Mouse (Mus musculus): Measurements from ENCODE around the gene Ino80.

Gene Ino80

GRCm38 (mm10) chr2:119355651-119356050 is 121.8 kb downstream of the Ino80 start:
- DNase-seq (ENCODE audit: extremely low read depth, low read depth): no peak

GRCm38 (mm10) chr2:119355089-119355488 is 122.4 kb downstream of the Ino80 start:
- DNase-seq (ENCODE audit: extremely low read depth, low read depth): no peak

DNA sequence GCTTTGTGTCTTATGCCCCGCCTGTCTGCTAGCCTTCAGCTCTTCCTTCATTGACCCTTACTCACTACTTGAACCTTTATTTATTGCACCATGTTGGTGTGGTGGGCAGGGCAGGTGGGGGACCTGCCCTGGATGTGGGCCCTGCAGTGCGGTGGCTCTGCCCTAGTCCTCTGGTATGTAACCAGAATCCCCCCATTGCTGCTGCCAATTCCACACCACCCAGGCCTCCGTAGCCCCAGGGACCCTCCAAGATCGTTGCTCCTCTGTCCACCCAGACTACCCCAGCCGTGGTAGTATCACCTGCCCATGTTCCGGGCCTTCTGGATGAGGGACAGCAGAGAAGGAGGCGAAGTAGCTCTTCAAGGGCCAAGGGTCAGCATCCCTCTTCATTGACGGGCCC is 123.8 kb downstream of the Ino80 start:
- no peak for DNase-seq (ENCODE audit: extremely low read depth, low read depth)

DNA sequence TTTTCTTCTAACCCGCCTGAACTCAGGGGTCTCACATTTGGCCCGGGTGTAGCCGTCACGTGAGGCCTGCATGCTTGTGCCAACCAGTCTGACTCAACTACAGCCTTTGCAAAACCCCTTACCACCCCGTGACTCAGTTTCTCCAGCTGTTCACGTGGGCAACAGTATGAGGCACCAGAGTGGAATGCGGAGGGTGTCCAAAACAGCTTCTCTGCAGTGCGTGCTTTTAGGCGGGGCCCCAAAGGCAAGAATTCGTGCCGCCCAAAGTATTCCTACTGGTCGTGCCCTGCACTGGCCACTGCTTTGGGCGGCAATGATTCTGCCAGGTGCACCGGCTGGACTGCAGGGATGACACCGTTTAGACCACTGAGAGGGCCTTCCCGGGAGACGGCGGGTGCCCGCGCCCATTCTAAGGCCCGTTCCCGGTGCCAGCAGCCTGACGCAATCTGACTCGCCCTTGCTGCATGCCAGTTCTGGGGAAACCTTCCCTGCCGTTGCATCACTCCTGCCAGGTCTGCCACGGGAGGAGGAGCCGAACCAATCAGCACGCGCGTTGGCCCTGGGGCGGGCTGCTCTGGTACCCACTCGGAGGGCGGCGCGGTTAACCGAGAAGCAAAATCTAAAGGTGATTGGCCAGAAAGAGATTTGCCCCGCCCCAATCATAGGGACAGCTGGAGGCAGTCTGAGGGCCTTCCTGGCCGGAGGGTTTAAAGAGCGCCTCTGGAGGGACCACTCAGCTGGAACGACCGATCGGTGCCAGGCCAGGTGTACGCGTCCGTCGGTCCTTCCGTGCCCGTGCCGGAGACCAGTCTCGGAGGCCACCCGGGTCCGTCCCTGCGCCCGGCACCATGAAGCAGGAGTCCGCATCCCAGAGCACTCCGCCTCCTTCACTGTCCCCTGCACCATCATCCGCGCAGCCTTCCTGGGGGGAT is 126.7 kb downstream of the Ino80 start, which contains the start of gene Chac1:
Gene Chac1 (plus strand): TSS at position 675 of the 932 bp plus-strand sequence.
- peak; percentile 91 for DNase-seq (ENCODE audit: extremely low read depth, low read depth)

DNA sequence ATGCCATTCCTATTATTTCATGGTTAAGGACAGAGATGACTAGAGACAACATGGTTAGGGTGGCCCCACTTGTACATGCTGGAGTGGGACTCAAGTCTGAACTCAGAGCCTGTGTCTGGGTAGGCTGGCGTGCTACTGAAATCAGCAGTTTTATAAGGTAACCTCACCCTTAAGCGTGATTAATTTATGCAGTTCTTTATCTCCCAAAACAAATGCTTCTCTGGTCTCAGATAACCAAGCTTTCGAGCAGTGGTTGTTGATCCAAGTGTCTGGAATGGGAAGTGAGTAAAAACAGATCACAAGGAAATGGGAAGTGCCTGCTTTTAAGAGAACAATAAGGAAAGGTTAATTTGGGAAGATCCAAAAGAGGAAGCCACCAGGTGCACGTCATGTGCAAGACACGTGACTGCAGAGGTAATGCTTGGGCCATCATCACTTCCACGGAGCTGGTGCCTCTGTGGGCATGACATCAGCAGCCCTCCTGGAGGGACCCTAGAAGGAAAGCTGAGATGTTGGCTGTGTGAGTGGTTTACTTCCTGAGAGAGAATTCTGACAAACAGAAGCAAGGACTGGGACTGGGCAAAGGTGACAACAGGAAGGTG is 132.8 kb downstream of the Ino80 start:
- DNase-seq (ENCODE audit: extremely low read depth, low read depth): no peak

GRCm38 (mm10) chr2:119337425-119338265 is 139.8 kb downstream of the Ino80 start:
- DNase-seq (ENCODE audit: extremely low read depth, low read depth): peak; percentile 53

GRCm38 (mm10) chr2:119336470-119336869 is 141.0 kb downstream of the Ino80 start:
- no peak for DNase-seq (ENCODE audit: extremely low read depth, low read depth)

- no peak for DNase-seq (ENCODE audit: extremely low read depth, low read depth)
Observed at GRCm38 (mm10) chr2:119336002-119336401, 141.5 kb downstream of the Ino80 start.

DNA sequence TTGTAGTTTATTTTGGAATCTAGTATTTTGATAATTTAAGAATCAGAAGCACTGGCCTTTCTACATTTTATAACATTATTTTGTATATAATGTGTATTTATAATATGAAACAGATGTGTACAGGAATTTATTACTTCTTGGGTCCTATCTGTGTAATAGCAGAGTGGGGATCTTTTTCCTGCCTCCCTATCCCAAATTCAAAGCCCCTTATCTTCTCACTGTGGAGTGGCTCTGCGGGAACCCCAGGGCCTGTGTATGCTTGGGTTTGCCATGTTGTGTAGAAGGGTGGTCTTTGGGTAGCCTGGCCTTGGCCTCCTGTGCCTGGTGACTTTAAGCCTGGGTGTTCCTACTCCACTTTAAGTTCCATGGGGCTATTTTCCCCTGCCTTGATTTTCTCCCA is 142.0 kb downstream of the Ino80 start:
- DNase-seq (ENCODE audit: extremely low read depth, low read depth): no peak

DNA sequence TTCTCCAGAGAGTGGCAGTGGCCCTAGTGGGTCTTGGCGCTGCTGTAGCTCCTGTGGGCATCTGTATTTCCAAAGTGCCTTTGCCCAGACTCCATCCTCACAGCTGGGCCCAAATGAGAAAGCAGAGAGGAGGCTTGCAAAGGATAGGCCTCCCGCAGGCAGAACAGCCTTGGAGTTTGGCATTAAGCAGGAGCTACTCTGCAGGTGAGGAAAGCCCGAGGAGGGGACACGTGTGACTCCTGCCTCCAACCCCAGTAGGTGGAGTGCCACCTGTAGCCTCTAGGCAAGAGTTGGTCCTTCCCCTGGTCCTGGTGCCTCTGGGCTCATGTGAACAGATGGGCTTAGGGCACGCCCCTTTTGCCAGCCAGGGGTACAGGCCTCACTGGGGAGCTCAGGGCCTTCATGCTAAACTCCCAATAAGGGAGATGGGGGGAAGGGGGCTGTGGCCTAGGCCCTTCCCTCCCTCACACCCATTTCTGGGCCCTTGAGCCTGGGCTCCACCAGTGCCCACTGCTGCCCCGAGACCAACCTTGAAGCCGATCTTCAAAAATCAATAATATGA is 142.4 kb downstream of the Ino80 start:
- DNase-seq (ENCODE audit: extremely low read depth, low read depth): no peak

DNA sequence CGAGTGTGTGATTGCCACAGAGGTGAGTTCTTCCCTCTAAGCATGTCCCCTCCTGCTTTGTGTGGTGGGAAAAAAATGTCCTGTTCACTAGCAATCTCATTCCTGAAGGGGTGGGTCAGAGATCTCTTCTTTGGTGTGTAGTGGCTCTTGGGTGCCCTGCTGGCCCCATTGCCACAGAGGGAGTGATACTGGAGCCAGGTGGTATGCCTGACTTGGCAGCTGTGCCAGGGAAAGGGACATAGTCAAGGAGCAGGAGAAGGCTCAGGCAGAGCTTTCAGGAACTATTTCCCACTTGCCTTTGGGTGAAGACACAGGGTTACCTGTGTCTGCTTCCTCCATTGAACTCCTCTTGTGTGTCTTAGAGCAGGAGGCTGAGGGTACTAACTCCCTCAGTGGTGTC is 143.4 kb downstream of the Ino80 start:
- DNase-seq (ENCODE audit: extremely low read depth, low read depth): no peak

DNA sequence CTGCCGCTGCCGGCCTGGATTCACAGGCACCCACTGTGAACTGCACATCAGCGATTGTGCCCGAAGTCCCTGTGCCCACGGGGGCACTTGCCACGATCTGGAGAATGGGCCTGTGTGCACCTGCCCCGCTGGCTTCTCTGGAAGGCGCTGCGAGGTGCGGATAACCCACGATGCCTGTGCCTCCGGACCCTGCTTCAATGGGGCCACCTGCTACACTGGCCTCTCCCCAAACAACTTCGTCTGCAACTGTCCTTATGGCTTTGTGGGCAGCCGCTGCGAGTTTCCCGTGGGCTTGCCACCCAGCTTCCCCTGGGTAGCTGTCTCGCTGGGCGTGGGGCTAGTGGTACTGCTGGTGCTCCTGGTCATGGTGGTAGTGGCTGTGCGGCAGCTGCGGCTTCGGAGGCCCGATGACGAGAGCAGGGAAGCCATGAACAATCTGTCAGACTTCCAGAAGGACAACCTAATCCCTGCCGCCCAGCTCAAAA is 145.3 kb downstream of the Ino80 start:
- no peak for DNase-seq (ENCODE audit: extremely low read depth, low read depth)

DNA sequence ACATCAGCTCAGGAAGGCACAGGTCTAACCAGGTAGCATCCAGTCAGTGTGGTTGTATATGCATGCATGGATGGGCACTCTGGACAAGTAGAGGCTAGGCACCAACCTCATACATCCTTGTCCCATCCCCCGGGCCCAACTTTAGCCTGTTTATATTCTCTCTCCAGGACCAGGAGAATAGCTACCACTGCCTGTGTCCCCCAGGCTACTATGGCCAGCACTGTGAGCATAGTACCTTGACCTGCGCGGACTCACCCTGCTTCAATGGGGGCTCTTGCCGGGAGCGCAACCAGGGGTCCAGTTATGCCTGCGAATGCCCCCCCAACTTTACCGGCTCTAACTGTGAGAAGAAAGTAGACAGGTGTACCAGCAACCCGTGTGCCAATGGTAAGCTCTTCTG is 146.7 kb downstream of the Ino80 start:
- DNase-seq (ENCODE audit: extremely low read depth, low read depth): no peak

DNA sequence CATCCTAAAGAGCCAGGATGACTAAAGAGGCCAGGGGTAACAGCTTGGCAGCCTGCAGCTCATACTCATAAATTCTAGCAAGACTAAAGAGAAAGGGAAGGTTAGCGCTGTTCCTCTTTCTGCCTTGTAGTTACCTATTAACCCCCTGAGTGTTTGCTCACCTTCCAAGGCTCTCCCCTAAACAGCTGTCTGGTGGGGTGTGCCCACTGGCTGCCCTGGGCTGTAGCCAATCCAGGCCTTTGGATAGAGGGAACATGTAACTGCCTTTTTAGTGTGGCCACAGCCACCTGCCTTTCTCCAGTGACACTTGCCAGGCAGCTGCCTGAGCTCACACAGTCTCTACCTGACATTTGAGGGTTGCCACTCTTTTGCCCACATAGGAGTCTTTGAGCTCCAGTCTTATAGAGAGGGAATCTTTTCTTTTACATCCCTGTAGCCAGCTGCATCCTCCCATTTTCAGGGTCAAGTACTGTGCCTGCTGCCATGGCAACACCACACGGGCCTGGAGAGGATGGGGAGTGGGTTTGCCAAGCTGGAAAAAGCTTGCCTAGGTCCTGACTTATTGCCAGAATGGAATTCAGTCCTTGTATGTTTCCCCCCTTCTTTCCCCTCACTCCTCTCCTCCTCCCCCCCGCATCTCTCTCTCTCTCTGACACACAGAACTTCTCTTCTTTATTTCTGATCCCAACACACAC is 148.2 kb downstream of the Ino80 start:
- no peak for DNase-seq (ENCODE audit: extremely low read depth, low read depth)

- no peak for DNase-seq (ENCODE audit: extremely low read depth, low read depth)
Observed at GRCm38 (mm10) chr2:119328546-119328945, 148.9 kb downstream of the Ino80 start.

- DNase-seq (ENCODE audit: extremely low read depth, low read depth): no peak
Observed at GRCm38 (mm10) chr2:119327942-119328526, 149.5 kb downstream of the Ino80 start.

DNA sequence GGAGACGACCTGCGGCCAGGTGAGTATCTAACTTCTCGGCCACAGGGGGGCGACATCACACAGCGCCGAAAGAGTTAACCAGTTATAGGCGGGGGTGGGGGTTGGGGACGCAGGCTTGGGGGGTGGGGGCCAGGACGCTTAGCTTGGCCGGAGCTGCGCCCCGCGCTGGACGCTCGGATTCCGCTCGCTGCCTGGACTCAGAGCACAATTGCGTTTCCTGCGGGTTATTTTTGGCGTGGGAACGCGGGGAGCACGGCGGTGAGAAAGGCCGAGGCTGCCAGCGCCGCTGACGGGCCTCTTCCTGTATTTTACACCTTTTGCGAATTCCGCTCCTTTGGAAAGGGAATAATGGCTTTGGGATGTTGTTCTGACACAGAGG is 150.4 kb downstream of the Ino80 start:
- no peak for DNase-seq (ENCODE audit: extremely low read depth, low read depth)

DNA sequence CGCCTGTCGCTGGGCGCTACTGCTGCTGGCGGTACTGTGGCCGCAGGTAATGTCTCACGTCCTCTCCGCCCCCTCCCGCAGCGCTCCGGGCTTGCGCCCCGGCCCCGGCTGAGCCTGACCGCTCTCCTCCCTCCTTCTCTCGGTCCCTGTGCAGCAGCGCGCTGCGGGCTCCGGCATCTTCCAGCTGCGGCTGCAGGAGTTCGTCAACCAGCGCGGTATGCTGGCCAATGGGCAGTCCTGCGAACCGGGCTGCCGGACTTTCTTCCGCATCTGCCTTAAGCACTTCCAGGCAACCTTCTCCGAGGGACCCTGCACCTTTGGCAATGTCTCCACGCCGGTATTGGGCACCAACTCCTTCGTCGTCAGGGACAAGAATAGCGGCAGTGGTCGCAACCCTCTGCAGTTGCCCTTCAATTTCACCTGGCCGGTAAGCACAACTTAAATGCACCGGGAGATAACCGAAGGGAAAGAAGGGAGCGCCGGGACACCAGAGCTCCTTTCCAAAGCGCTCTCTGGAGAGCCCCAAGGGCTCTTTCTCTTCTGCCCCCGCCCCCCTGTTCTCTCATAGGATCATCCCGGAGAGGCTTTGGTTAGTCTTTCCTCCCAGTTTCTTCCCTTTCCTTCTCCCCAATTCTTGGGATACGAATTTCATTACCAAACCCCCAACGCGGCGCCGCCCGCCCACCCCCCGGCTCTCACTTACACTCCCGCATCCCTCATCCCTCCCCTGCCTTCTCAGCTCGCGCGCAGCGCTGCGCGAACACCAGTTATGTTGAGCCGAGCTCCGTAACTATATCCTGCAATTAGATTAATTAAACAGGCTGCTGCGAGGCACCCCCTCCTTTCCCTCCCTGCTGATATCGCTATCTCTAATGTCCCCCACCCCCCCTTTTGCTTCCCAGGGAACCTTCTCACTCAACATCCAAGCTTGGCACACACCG is 151.1 kb downstream of the Ino80 start:
- no peak for DNase-seq (ENCODE audit: extremely low read depth, low read depth)

- DNase-seq (ENCODE audit: extremely low read depth, low read depth): peak; percentile 31
Observed at GRCm38 (mm10) chr2:119325568-119326143, 151.8 kb downstream of the Ino80 start, which contains the start of gene Dll4. Dll4 (plus strand) TSS chr2:119325784.

Measured in MEL-GATA-1-ER (cell line).